Comparison of ENCODE assay signal across 7 mouse cellular contexts in genomic region chr16:33056786-33057185, GRCm38 (mm10). TPM values are rescaled to one million over a fixed set of nuclear protein-coding genes. Genes with fewer than 3 reads are reported as not detected.
DNase-seq lines count a peak whose midpoint lies in the region; ATAC-seq and TF ChIP-seq lines count a peak whose summit lies in the region.

No protein-coding gene starts in this region.

- no peaks in the 10 kb centered on the region for H3K4me1 ChIP-seq in lung, embryonic 14.5 days (ENCODE audit: insufficient read depth)
- peaks cover 30% of the 10 kb centered on the region for H3K4me1 ChIP-seq in forebrain, embryonic 13.5 days
- H3K4me1 ChIP-seq in liver, embryonic 13.5 days (replicated peaks), result peaks cover 42% of the 10 kb centered on the region

- no peaks in the 10 kb centered on the region for H3K27me3 ChIP-seq in lung, embryonic 14.5 days (ENCODE audit: insufficient read depth, low read length)
- no peaks in the 10 kb centered on the region for H3K27me3 ChIP-seq in forebrain, embryonic 13.5 days
- no peaks in the 10 kb centered on the region for H3K27me3 ChIP-seq in liver, embryonic 13.5 days

- no peak for ATAC-seq in lung, embryonic 14.5 days (ENCODE audit: insufficient read depth)
- ATAC-seq in forebrain, embryonic 13.5 days, result peak; percentile 57
- ATAC-seq in liver, embryonic 13.5 days (ENCODE audit: low read depth), result peak; percentile 32

- H3K9ac ChIP-seq in lung, embryonic 14.5 days, result peak overlapping the region; percentile 93
- H3K9ac ChIP-seq in forebrain, embryonic 13.5 days, result peak overlapping the region; percentile 98
- peak overlapping the region; percentile 96 for H3K9ac ChIP-seq in liver, embryonic 13.5 days

- H3K27ac ChIP-seq in lung, embryonic 14.5 days (ENCODE audit: low read depth), result peak overlapping the region; percentile 85
- H3K27ac ChIP-seq in forebrain, embryonic 13.5 days, result peak overlapping the region; percentile 88
- peak overlapping the region; percentile 88 for H3K27ac ChIP-seq in liver, embryonic 13.5 days

- DNase-seq in lung, embryonic 14.5 days, result peak; percentile 47
- no peak for DNase-seq in lung, postnatal 36 days
- DNase-seq in brain, adult 2 months (ENCODE audit: low read depth, low spot score), result peak; percentile 58
- DNase-seq in liver, embryonic 13.5 days, result no peak
- DNase-seq in telencephalon, adult 2 months (ENCODE audit: low read depth, low spot score), result peak; percentile 9
- no peak for DNase-seq in adrenal gland, adult 2 months

- peak overlapping the region; percentile 82 for H3K4me3 ChIP-seq in lung, embryonic 14.5 days (ENCODE audit: low read depth, low read length)
- H3K4me3 ChIP-seq in forebrain, embryonic 13.5 days, result peak overlapping the region; percentile 93
- H3K4me3 ChIP-seq in liver, embryonic 13.5 days (replicated peaks), result peak overlapping the region; percentile 80

- peak overlapping the region; percentile 58 for H3K4me2 ChIP-seq in lung, embryonic 14.5 days
- peak overlapping the region; percentile 77 for H3K4me2 ChIP-seq in forebrain, embryonic 13.5 days
- H3K4me2 ChIP-seq in liver, embryonic 13.5 days, result peak overlapping the region; percentile 72

- under 1% methylated on average over 24 of the region's 24 CpGs for WGBS in lung, embryonic 14.5 days
- WGBS in forebrain, embryonic 13.5 days, result under 1% methylated on average over 24 of the region's 24 CpGs
- WGBS in liver, embryonic 13.5 days (ENCODE audit: insufficient replicate concordance), result under 1% methylated on average over 24 of the region's 24 CpGs

- TF ChIP-seq CTCF in lung, embryonic 14.5 days (IDR thresholded peaks at IDR 0.05; ENCODE audit: low read depth), result no peak

- H3K36me3 ChIP-seq in lung, embryonic 14.5 days (ENCODE audit: insufficient read depth), result peaks cover 35% of the 10 kb centered on the region
- H3K36me3 ChIP-seq in forebrain, embryonic 13.5 days (ENCODE audit: poor library complexity, severe bottlenecking), result peaks cover 34% of the 10 kb centered on the region
- peaks cover 32% of the 10 kb centered on the region for H3K36me3 ChIP-seq in liver, embryonic 13.5 days

- H3K9me3 ChIP-seq in lung, embryonic 14.5 days (ENCODE audit: low read depth, low read length), result no peaks in the 10 kb centered on the region
- no peaks in the 10 kb centered on the region for H3K9me3 ChIP-seq in forebrain, embryonic 13.5 days (replicated peaks)
- no peaks in the 10 kb centered on the region for H3K9me3 ChIP-seq in liver, embryonic 13.5 days (replicated peaks)

RNA-seq across cellular contexts. Expression of gene Rpl35a, which starts 0.5 kb away (rescaled TPM):
- 1,015 and 1,080 TPM in 2 replicates for polyA plus RNA-seq in lung, embryonic 14.5 days (2014; fragmentation: Nextera tagmentation; extraction: Ambion mirVana)
- polyA plus RNA-seq in forebrain, embryonic 13.5 days (2015; fragmentation: Nextera tagmentation; extraction: Ambion mirVana), result 664 and 784 TPM in 2 replicates
- 892 and 922 TPM in 2 replicates for polyA plus RNA-seq in liver, embryonic 13.5 days (2015; fragmentation: Nextera tagmentation; extraction: Ambion mirVana)
- total RNA-seq in adrenal gland, adult 2 months (2021), result 100 to 1,000 TPM; 378 to 722 TPM
- polyA plus RNA-seq in adrenal gland, adult 2 months (2012; rRNA removed), result 23.8 and 26.0 TPM in 2 replicates

RNA-seq across cellular contexts. Expression of gene Iqcg, which starts 0.8 kb away (rescaled TPM):
- polyA plus RNA-seq in lung, embryonic 14.5 days (2014; fragmentation: Nextera tagmentation; extraction: Ambion mirVana), result 2.6 TPM in 2 replicates
- polyA plus RNA-seq in forebrain, embryonic 13.5 days (2015; fragmentation: Nextera tagmentation; extraction: Ambion mirVana), result 4.0 and 5.4 TPM in 2 replicates
- polyA plus RNA-seq in liver, embryonic 13.5 days (2015; fragmentation: Nextera tagmentation; extraction: Ambion mirVana), result 0.82 and 0.97 TPM in 2 replicates
- total RNA-seq in adrenal gland, adult 2 months (2021), result 1 to 10 TPM; 1.8 to 2.0 TPM
- 0.01 and 0.06 TPM in 2 replicates for polyA plus RNA-seq in adrenal gland, adult 2 months (2012; rRNA removed)

RNA-seq across cellular contexts. Expression of gene Lmln, which starts 5.5 kb away (rescaled TPM):
- polyA plus RNA-seq in lung, embryonic 14.5 days (2014; fragmentation: Nextera tagmentation; extraction: Ambion mirVana), result 3.5 and 3.8 TPM in 2 replicates
- 3.2 and 3.4 TPM in 2 replicates for polyA plus RNA-seq in forebrain, embryonic 13.5 days (2015; fragmentation: Nextera tagmentation; extraction: Ambion mirVana)
- polyA plus RNA-seq in liver, embryonic 13.5 days (2015; fragmentation: Nextera tagmentation; extraction: Ambion mirVana), result 0.43 and 0.71 TPM in 2 replicates
- total RNA-seq in adrenal gland, adult 2 months (2021), result 10 to 100 TPM; 16.5 to 17.2 TPM
- polyA plus RNA-seq in adrenal gland, adult 2 months (2012; rRNA removed), result 5.5 and 9.6 TPM in 2 replicates

Comparison
In these comparisons a context has a peak if more than half of its experiments do, and no peak if none do; other contexts are left out.
1. DNase-seq: peak in lung, embryonic 14.5 days (single experiment), brain, adult 2 months (single experiment) and telencephalon, adult 2 months (single experiment); none in lung, postnatal 36 days (single experiment), liver, embryonic 13.5 days (single experiment) and adrenal gland, adult 2 months (single experiment).
2. RNA of gene Rpl35a, which starts 0.5 kb away (polyA plus RNA-seq): 1,015 to 1,080 TPM in lung, embryonic 14.5 days, 892 to 922 TPM in liver, embryonic 13.5 days and 664 to 784 TPM in forebrain, embryonic 13.5 days; 23.8 to 26.0 TPM in adrenal gland, adult 2 months; every median in the first group is over 10 times any median in the second.
3. Peak in every context shown above with its lines, with median percentiles within 50 percentile points of each other: H3K27ac ChIP-seq, H3K4me2 ChIP-seq, H3K4me3 ChIP-seq and H3K9ac ChIP-seq.